Mouse (Mus musculus): ENCODE measurements around the gene Trim15.

Trim15 gene

GRCm38 (mm10) chr17:36825525-36825924, 41.5 kb downstream of the Trim15 start:
- DNase-seq (ENCODE audit: low spot score): no peak

GRCm38 (mm10) chr17:36824005-36824404, 43.0 kb downstream of the Trim15 start:
- DNase-seq (ENCODE audit: low spot score): no peak

- DNase-seq (ENCODE audit: low spot score): no peak
Observed at GRCm38 (mm10) chr17:36811871-36812270, 55.1 kb downstream of the Trim15 start, which contains the start of gene H2-M10.6. TSS of gene H2-M10.6 (plus strand) at chr17:36812171.
